Comparison of ENCODE assay signal across 8 mouse cellular contexts in genomic region chr11:77132580-77132979, GRCm38 (mm10). TPM values are rescaled to one million over a fixed set of nuclear protein-coding genes. Genes with fewer than 3 reads are reported as not detected.
DNase-seq lines count a peak whose midpoint lies in the region; ATAC-seq and TF ChIP-seq lines count a peak whose summit lies in the region.
"Had no signal": no experiment of that assay in that cellular context is flagged by ENCODE, and none has a peak within 500 bp of the region (broad histone marks: within the 10 kb centered on the region; RNA-seq: fewer than 3 reads in every experiment).

No protein-coding gene starts in this region.

- DNase-seq in layer of hippocampus, adult 2 months (ENCODE audit: low spot score in 2 of 2): no peak
- no peak for DNase-seq in layer of hippocampus, adult 9-10 months (ENCODE audit: low spot score)
- DNase-seq in Patski (ENCODE audit: low read depth, low spot score): no peak
- peak; percentile 22 for DNase-seq in c-Kit-positive CD71-negative TER-119-negative erythroid progenitor cells, embryonic 14.5 days (ENCODE audit: low read depth)
- DNase-seq in layer of hippocampus, adult 9-11 months: no peak
- no peak for DNase-seq in neural tube, embryonic 10.5 days (ENCODE audit: extremely low spot score, low spot score)

- H3K27me3 ChIP-seq in Patski: no peaks in the 10 kb centered on the region
- H3K27me3 ChIP-seq: limb, embryonic 13.5 days had no signal

- in situ Hi-C loops in Patski (cut with MboI; ENCODE audit: low pct_unique_long_range_greater_than_20kb): no loop called here

- H3K27ac ChIP-seq in layer of hippocampus, adult 2 months: no peak overlapping the region
- H3K27ac ChIP-seq: limb, embryonic 13.5 days had no signal

- no peak overlapping the region for H3K4me3 ChIP-seq in layer of hippocampus, adult 2 months
- H3K4me3 ChIP-seq: limb, embryonic 13.5 days had no signal

- POLR2A ChIA-PET in Patski (lab: Charles Lee): no interaction called here

- peak; percentile 79 for TF ChIP-seq CTCF in layer of hippocampus, adult 2 months (conservative IDR thresholded peaks at IDR 0.05)
- TF ChIP-seq CTCF in Patski (IDR thresholded peaks at IDR 0.05): peak; percentile 70

- no peak for ATAC-seq in Patski
- ATAC-seq in neutrophil, adult 5-6 weeks (ENCODE audit: extremely low read depth, insufficient number of reproducible peaks, low FRiP score, poor library complexity, severe bottlenecking): peak; percentile 55; the same call in 1 of the 2 replicates

- CTCF ChIA-PET in Patski (lab: Charles Lee): interaction anchor here (0.8 to 2.1 kb wide), 7 partner anchors 8 to 82 kb away, joined by 3 to 8 read pairs (median 4); no protein-coding TSS in a partner anchor

RNA-seq across cellular contexts. Expression of gene Nsrp1, which starts 54.3 kb away (rescaled TPM):
- 10 to 100 TPM; 18.1 to 20.1 TPM for total RNA-seq in layer of hippocampus, adult 2 months (2021)
- polyA plus RNA-seq in Patski (2021): 33.8 TPM
- total RNA-seq in neutrophil, adult 5-6 weeks (2017): 40.1 and 57.0 TPM in 2 replicates

RNA-seq across cellular contexts. Expression of gene Efcab5, which starts 56.2 kb away (rescaled TPM):
- 1 to 10 TPM; 2.9 to 5.6 TPM for total RNA-seq in layer of hippocampus, adult 2 months (2021)
- 0.23 TPM for polyA plus RNA-seq in Patski (2021)
- 3.4 and 5.0 TPM in 2 replicates for total RNA-seq in neutrophil, adult 5-6 weeks (2017)
